Mouse (Mus musculus) natural killer cell, adult 2 months (primary cell): ENCODE results near the gene H1fnt.

Experiments used
- DNase-seq, 2 experiments: peaks; one replicate each; pipeline ENCODE4 v3.0.0; 2022; ENCODE audit warnings: low spot score in 2 of 2

H1fnt gene

DNA sequence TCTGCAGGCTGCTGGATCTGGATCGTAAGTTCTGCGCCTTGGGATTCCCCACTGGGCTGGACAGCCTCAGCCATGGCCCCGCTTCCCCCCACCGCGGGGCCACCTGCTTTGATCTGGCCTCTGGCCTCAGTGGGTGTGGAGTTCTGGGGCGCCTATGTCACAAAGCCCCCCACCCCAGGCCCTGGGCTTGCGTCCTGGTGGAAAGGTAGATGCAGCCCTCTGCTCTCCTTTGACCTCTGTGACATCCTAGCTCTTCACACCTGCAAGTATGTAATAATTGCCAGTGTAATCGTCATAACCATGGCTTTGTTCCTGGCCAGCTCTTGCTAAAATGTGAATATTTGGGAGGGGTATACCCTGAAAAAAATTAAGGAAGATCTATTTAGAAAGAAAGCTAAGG is at the start of gene H1fnt:
Gene H1fnt (minus strand): TSS at position 101 of the 400 bp plus-strand sequence.
- DNase-seq, result no peak

DNA sequence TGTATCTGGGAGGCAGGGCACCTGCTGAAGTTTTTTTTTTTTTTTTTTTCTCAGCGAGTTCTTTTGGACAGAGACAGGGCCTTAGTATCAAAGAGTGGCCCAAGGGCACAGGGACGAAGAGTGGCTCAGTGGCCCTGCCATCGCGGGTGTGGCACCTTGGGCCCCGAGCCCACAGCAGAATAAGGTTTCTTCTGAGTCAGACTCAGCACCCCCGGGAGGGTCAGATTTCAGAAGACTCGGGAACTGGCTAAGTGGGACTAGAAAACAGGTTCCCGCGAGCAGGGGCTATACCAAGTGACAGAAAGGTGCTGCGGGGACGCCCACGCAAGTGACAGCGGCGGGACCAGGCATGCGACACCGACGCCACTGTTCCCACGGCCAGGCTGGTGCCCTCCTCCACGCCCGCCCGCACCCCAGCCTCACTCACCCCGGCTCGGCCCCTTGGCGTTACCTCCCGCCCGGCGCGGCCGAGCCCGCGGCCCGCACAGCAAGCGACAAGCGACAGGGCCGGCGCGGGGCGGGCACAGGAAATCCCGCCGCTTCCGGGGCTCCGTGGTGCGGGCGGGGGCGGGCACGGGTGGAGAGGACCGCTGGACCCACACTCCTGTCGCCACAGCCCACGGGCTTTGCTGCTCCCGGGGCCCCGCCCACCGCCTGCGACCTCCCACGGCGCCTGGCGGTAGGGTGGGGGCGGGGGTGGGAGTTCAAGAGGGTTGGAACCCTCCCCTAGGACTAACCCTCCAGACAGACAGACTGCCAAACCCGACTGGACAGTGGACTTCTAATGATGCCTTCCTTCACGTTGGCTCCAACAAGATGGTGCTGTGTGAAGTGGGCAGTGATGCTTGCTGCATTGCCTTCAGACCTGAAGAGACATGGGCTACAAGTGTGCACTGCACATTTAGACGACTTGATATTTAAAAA is 38.8 kb upstream of the H1fnt start, which contains the start of gene Zfp641:
Gene Zfp641 (minus strand): TSS at position 534 of the 924 bp plus-strand sequence.
- DNase-seq, result no peak

DNA sequence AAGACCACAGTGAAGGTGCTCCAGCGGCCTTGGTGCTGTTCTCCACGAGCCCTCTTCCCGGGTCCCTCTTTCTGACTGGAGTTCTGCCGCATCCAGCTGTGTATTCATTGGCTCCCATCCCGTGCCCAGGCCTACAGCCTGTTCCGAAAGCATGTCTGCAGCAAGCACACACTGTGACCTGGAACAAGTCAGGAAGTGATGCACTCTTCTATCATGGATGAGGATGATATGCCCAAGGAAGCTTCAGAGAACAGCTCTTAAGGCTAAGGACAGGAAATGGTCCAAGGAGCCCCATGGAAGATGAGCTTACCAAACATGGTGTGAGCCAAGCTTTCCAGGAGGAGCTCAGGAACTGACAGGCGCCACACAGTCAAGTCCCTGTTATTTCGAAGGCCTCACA is 36.6 kb upstream of the H1fnt start:
- DNase-seq, result no peak

DNA sequence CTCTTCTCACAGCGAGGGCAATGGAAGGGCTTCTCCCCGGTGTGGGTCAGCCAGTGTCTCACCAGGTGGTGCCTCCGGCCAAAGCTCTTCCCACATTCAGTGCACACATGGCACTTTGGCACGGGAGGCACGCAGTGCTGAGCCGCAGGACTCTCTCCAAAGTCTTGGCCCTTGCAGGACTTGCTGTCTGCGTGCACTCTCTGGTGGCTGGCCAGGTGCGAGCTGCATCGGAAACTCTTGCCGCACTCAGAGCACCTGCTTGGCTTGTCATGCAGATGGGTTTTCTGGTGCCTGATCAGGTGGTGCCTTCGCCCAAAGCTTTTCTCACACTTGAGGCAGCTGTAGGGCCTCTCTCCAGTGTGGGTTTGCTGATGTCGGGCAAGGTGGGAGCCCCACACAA is 31.5 kb upstream of the H1fnt start:
- DNase-seq, result no peak

DNA sequence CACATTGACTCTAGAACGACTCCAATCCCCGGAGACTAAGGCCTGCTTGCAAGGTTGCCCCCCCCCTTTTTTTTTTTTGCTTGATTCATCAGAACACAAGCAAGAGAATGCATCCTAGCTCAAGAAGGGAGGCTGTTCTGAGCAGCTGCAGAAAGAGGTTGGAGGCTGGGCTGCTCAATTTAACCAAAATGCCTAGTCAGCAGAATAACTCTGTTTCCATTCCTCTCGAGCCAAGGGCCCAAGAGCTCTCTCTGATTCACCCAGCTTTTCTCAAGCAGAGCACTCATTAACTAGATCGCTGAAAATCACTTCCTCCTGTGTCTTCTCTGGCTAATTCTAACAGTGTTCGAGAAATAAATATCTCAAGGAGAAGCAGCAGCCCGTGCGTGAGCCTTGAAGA is 29.3 kb upstream of the H1fnt start:
- no peak for DNase-seq

DNA sequence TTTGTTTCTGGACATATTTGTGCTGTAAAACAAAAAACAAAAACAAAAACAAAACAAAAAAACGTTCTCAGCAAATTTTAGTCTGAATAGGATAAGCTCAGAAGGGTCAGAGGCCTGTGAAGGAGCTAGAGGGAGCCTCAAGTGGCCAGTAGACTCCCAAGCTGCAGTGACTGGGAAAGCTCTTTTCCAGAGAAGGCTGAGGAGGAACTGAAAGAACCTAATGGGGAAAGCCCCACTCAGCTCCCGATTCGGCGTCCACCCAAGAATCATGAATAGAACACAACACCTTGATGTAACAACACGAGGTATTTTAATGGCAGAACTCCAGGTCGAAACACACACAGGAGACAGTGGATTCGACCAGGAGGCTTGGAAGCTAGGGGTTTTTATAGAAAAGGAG is 683 bp upstream of the H1fnt start:
- no peak for DNase-seq

DNA sequence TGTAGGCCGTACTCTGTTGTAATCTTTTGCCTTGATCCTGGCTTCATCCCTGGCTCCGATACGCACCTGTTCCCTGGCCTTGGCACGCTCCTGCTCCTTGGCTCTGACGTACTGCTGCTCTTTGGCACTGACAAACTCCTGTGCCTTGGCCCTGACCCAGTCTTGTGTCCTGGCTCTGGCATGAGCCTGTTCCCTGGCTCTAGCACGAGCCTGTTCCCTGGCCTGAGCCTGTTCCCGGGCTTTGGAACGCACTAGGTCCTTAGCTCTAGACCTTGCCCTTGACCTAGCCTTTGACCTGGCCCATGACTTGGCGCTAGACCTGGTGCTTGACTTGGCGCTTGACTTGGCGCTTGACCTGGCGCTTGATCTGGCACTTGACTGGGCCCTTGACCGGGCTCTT is 822 bp downstream of the H1fnt start:
- DNase-seq, result no peak

DNA sequence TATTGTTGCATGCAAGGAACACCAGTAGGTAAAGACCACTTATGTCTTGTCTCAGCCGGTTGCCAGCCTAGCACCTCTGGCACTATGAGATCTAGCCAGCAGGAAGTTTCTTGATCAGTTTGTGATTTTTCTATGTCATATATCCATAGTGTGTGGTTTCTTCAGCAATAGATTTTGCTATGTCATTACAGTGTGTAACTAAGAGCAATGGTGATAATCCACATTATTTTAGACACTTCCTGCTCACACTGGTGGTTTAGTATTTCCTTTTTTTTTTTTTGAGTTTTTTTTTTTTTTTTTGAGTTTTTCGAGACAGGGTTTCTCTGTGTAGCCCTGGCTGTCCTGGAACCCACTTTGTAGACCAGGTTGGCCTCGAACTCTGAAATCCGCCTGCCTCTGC is 21.7 kb downstream of the H1fnt start:
- no peak for DNase-seq

DNA sequence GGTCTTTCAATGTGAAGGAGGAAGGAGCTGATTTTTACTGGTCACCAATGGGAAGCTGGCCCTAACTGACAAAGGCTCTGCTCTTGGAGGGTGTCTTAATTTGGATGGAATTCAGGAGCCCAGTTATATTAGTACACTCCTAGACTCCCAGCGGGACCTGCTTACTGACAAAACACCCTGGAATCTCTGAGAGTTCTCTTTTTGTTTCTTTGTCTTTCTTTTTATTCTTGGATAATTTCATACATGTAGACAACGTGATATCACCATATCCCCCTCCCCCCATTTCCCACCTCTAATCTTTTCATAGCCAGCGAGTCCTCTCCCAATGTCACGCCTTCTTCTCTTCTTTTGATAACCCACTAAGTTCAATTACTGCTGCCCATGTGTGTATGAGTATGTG is 22.7 kb downstream of the H1fnt start, which contains the start of gene Olfr286:
Gene Olfr286 (minus strand): TSS at position 101 of the 400 bp plus-strand sequence.
- DNase-seq, result no peak

DNA sequence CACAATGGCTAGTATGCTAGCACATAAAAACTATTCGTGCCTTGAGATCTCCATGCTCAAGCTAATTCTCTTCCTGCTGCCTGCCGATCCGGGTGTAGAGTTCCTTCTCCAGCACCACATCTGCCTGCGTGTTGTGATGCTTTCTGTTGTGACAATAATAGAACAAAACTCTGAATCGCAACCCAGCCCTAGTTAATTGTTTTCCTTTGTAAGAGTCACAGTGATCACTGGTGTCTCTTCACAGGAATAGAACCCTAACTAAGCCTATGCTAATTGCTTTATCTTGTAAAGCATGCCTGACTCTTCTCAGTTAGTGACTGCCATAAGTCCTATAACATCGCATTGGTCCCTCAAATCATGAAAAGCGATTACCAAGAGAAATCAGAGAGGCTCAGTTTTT is 31.0 kb downstream of the H1fnt start:
- no peak for DNase-seq

DNA sequence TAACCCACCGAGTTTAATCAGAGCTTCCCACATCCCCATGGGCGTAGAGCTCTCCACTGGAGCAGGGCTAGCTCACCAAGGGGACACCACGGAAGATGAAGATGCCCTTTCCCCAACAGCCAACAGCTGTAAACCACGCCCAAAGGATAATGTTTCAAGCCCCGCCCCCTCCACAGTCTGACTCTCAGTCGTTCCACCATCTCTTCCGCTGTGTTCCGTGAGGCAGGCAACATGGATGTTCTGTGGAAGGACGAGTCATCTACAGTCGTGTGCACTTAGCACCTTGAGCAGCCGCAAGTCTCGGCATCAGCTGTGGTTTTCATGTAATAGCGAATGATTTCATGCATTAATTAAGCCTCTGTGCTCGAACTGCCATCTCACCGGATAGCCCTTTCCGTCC is 31.5 kb downstream of the H1fnt start:
- no peak for DNase-seq

DNA sequence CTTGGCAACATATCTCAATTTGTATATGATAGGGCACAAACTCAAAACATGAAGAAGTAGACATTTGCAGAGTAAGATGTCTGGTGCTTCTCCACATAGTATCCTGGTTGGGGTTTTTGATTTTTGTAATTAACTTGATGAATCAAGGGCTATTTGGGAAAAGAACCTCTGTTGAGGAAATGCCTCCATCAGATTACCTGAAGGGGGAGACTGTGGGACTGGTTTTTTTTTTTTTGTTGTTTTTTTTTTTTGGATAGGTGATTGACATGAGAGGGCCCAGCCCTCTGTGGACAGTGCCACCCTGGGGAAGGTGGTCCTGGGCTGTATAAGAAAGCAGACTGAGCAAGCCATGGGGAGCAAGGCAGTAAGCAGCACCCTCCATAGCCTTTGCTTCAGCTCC is 34.7 kb downstream of the H1fnt start:
- no peak for DNase-seq

DNA sequence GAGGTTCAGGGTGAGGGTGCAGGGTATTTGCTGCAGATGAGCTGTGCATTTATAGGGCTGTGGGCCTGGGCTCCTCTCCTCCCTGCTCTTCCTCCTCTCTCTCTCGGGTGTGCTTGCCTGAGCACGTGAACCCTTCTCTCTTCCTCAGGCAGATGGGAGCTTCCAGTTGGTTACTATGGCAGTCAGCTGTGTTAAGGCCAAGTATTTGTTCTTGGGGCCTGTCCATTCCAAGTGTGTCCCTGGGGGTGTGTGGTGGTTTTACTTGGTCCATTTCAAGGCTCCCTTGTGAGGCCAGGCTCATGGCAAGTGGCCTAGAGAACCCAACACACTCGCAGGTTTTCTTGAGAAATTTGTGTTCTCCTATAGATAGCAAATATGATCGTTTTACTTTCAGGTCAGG is 36.2 kb downstream of the H1fnt start, which contains the start of the genes Gm44579 and Olfr287:
Gene Gm44579 (minus strand): TSS at position 101 of the 400 bp plus-strand sequence.
Gene Olfr287 (minus strand): TSS at position 180 of the 400 bp plus-strand sequence.
- DNase-seq, result no peak

DNA sequence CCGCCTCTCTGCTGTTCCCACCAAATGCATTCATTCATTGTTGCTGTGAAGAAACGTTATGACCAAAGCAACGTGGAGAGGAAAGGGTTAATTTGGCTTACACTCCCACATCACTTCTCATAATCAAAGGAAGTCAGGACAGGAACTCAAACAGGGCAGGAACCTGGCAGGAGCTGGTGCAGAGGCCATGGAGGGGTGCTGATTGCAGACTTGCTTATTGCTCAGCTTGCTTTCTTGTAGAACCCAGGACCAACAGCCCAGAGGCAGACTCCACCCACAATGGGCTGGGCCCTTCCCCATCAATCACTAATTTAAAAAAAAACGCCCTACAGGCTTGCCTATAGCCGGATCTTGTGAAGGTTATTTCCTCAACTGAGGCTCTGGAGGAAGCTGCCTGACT is 43.0 kb downstream of the H1fnt start:
- DNase-seq, result no peak

DNA sequence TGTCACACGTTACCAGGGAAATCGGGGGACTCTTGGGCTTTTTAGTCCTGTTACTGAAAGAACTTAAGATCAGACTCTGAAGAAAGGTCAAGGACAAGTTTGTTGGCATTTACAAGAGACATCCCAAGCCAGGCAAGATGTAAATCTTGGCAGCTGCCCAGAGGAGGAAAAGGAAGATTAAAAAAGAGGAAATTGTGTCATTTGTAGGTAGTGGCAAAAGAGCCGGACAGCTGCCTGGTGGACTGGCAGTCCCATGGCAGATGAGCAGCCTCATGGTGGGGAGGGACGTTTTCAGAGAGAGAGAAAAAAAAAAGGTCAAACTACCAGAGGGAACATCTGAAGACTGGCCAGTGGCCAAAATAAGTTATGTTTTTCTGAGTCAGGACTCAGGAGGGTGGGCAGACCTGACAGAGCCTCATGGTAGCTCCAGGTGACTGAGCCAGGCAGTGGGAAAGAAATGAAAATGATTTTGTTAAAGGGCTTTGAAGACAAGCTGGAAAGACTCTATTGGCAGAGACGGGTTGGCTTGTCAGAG is 43.7 kb downstream of the H1fnt start:
- DNase-seq, result no peak

DNA sequence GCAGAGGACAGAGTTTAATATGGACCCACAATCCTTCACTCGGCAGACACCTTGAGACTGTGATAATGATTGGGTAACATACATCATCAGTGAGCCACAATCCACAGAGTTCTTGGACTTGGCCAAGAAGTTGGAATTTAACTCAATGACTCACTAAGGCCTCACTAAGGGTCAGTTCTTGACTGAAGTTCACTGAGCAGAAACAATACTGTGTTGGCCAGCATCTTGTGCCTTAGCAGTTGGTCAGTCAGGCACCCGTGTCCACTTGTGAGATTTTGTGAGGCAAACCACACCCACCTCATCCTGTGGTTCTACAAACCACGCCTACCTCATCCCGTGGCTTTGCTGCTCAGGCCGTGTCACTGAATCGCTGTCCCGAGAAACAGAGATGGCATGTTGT is 47.4 kb downstream of the H1fnt start:
- no peak for DNase-seq
